Comparison of ENCODE assay signal across 8 mouse cellular contexts in genomic region chr1:52630248-52630936, GRCm38 (mm10). TPM values are rescaled to one million over a fixed set of nuclear protein-coding genes. Genes with fewer than 3 reads are reported as not detected.
A peak's percentile ranks its signal among the peaks of the same experiment; 100 is the strongest.
DNase-seq lines count a peak whose midpoint lies in the region; ATAC-seq and TF ChIP-seq lines count a peak whose summit lies in the region.

Nemp2 (plus strand) TSS chr1:52630703.

- under 1% methylated on average over 43 of the region's 44 CpGs for WGBS in hindbrain, postnatal 0 days
- 1% methylated on average over 44 of the region's 44 CpGs for WGBS in macrophage (ENCODE audit: missing documents)

- peak; percentile 92 for DNase-seq in gastrocnemius, adult 2 months
- peak; percentile 93 for DNase-seq in hindbrain, postnatal 0 days (ENCODE audit: low spot score)
- peak; percentile 92 to 96 for DNase-seq in left cerebral cortex, adult 2 months (ENCODE audit: extremely low spot score in 1 of 2, low spot score in 2 of 2)
- peak; percentile 85 for DNase-seq in retina, postnatal 7 days (ENCODE audit: low read depth, low spot score)
- peak; percentile 83 to 92 for DNase-seq in urinary bladder, adult 18-20 months (ENCODE audit: low spot score in 2 of 2)

- intact Hi-C loops in gastrocnemius, adult 2 months (cut with DNase I) = loop anchor here (2.0 to 5.0 kb wide), 2 partner anchors 132 to 328 kb away; no protein-coding TSS in a partner anchor
- intact Hi-C loops in left cerebral cortex, adult 2 months (cut with DNase I) = loop anchor here (1.0 to 5.0 kb wide), 4 partner anchors 29 to 483 kb away; partner anchors contain the start of gene Nab1

- no peaks in the 10 kb centered on the region for H3K36me3 ChIP-seq in hindbrain, postnatal 0 days (ENCODE audit: insufficient read depth, low read length)
- H3K36me3 ChIP-seq in macrophage (ENCODE audit: inconsistent target) = no peaks in the 10 kb centered on the region

- H3K9ac ChIP-seq in hindbrain, postnatal 0 days (replicated peaks; ENCODE audit: low read length) = peak within 1 kb of the TSS; percentile 77

- no peaks in the 10 kb centered on the region for H3K9me3 ChIP-seq in hindbrain, postnatal 0 days (ENCODE audit: low read length)

- H3K79me2 ChIP-seq in macrophage (ENCODE audit: inconsistent target) = peaks cover 31% of the 10 kb centered on the region

- peak within 1 kb of the TSS; percentile 64 for H3K4me2 ChIP-seq in hindbrain, postnatal 0 days (ENCODE audit: low read depth, low read length)

- no peaks in the 10 kb centered on the region for H3K4me1 ChIP-seq in hindbrain, postnatal 0 days (ENCODE audit: insufficient read depth, low read length)

- peak; percentile 97 for TF ChIP-seq CTCF in gastrocnemius, adult 2 months (IDR thresholded peaks at IDR 0.05)
- peak; percentile 76 for TF ChIP-seq CTCF in hindbrain, postnatal 0 days (IDR thresholded peaks at IDR 0.05; ENCODE audit: low read depth)
- peak; percentile 93 for TF ChIP-seq CTCF in left cerebral cortex, adult 2 months (IDR thresholded peaks at IDR 0.05)

- H3K27me3 ChIP-seq in hindbrain, postnatal 0 days (ENCODE audit: insufficient read depth, low read length) = no peaks in the 10 kb centered on the region

- peak; percentile 76 for ATAC-seq in activated CD4-positive, CD25-positive, alpha-beta regulatory T cell, adult 4 months
- peak; percentile 96 for ATAC-seq in common myeloid progenitor, adult 5-6 weeks (replicated peaks; ENCODE audit: low read depth, poor library complexity, severe bottlenecking)
- ATAC-seq in hindbrain, postnatal 0 days = peak; percentile 94

- peak within 1 kb of the TSS; percentile 98 for H3K4me3 ChIP-seq in gastrocnemius, adult 2 months
- peak within 1 kb of the TSS; percentile 89 for H3K4me3 ChIP-seq in hindbrain, postnatal 0 days (ENCODE audit: low read length)
- H3K4me3 ChIP-seq in left cerebral cortex, adult 2 months = peak within 1 kb of the TSS; percentile 82
- H3K4me3 ChIP-seq in macrophage (ENCODE audit: inconsistent target) = peak within 1 kb of the TSS; percentile 59

- H3K27ac ChIP-seq in gastrocnemius, adult 2 months = peak within 1 kb of the TSS; percentile 92
- H3K27ac ChIP-seq in hindbrain, postnatal 0 days = peak within 1 kb of the TSS; percentile 82
- H3K27ac ChIP-seq in left cerebral cortex, adult 2 months = peak within 1 kb of the TSS; percentile 91
- no peak within 1 kb of the TSS for H3K27ac ChIP-seq in macrophage

RNA-seq across cellular contexts. Expression of gene Nemp2, which starts in this region (rescaled TPM):
- 10 to 100 TPM; 26.3 to 27.2 TPM for polyA plus RNA-seq in activated CD4-positive, CD25-positive, alpha-beta regulatory T cell, adult 4 months (2017; shearing (Covaris generic))
- total RNA-seq in common myeloid progenitor, adult 5-6 weeks (2017) = 13.7 and 14.2 TPM in 2 replicates
- total RNA-seq in gastrocnemius, adult 2 months (2021) = under 1 TPM; 0.39 to 0.48 TPM
- total RNA-seq in hindbrain, postnatal 0 days (2014; rRNA removed) = 9.6 and 15.4 TPM in 2 replicates
- 4.4 and 4.5 TPM in 2 replicates for polyA plus RNA-seq in hindbrain, postnatal 0 days (2015; fragmentation: Nextera tagmentation; extraction: Ambion mirVana)
- 1 to 10 TPM; 3.2 to 6.0 TPM for total RNA-seq in left cerebral cortex, adult 2 months (2021)
- 10 to 100 TPM in 11 of 26 experiments, 1 to 10 TPM in 14, under 1 TPM in 1; 0.54 to 25.9 (median 8.3) TPM for total RNA-seq in macrophage (2018; cell fraction: chromatin; rRNA removed)
- total RNA-seq in macrophage (2018; cell fraction: cytosol; rRNA removed) = 1 to 10 TPM in 20 of 26 experiments, under 1 TPM in 6; 0.43 to 2.9 (median 1.3) TPM
- total RNA-seq in macrophage (2018; cell fraction: nucleus; rRNA removed) = 10 to 100 TPM in 4 of 26 experiments, 1 to 10 TPM in 22; 1.2 to 17.3 (median 5.6) TPM
- 1.1 to 3.0 TPM (median 2.4 TPM) in 3 replicates for polyA plus RNA-seq in macrophage (2018)

Comparison
In these comparisons a context has a peak if more than half of its experiments do, and no peak if none do; other contexts are left out.
1. Peak in DNase-seq, H3K4me3 ChIP-seq and H3K27ac ChIP-seq in gastrocnemius, adult 2 months; RNA of the gene not detected or under 1 TPM.